Mouse (Mus musculus): ENCODE results near the gene Ap2s1. TPM values are rescaled to one million over a fixed set of nuclear protein-coding genes. Genes with fewer than 3 reads are reported as not detected.

Ap2s1 gene
- polyA plus RNA-seq, 1 experiment from 2014 or later = 505 TPM

Other genes with a start within 250 kb of the Ap2s1 start
- 28.5 and 33.5 TPM in 2 replicates for gene Arhgap35, start 123.4 kb upstream of the Ap2s1 start, polyA plus RNA-seq (2015; fragmentation: Nextera tagmentation; extraction: Ambion mirVana)
- gene Ceacam15, start 62.7 kb upstream of the Ap2s1 start, polyA plus RNA-seq (2015; fragmentation: Nextera tagmentation; extraction: Ambion mirVana) = not detected in 2 replicates
- 0.33 and 0.51 TPM in 2 replicates for gene Ceacam9, start 16.5 kb upstream of the Ap2s1 start, polyA plus RNA-seq (2015; fragmentation: Nextera tagmentation; extraction: Ambion mirVana)
- 9.6 and 11.5 TPM in 2 replicates for gene Slc1a5, start 42.9 kb downstream of the Ap2s1 start, polyA plus RNA-seq (2015; fragmentation: Nextera tagmentation; extraction: Ambion mirVana)
- gene Strn4, start 77.5 kb downstream of the Ap2s1 start, polyA plus RNA-seq (2015; fragmentation: Nextera tagmentation; extraction: Ambion mirVana) = 159 and 170 TPM in 2 replicates
- gene Fkrp, start 78.3 kb downstream of the Ap2s1 start, polyA plus RNA-seq (2015; fragmentation: Nextera tagmentation; extraction: Ambion mirVana) = 46.9 and 48.4 TPM in 2 replicates
- 5.2 and 6.5 TPM in 2 replicates for gene Prkd2, start 104.5 kb downstream of the Ap2s1 start, polyA plus RNA-seq (2015; fragmentation: Nextera tagmentation; extraction: Ambion mirVana)
- gene Dact3, start 136.9 kb downstream of the Ap2s1 start, polyA plus RNA-seq (2015; fragmentation: Nextera tagmentation; extraction: Ambion mirVana) = 2.9 and 3.5 TPM in 2 replicates
- 1.5 and 1.6 TPM in 2 replicates for gene Gng8, start 153.4 kb downstream of the Ap2s1 start, polyA plus RNA-seq (2015; fragmentation: Nextera tagmentation; extraction: Ambion mirVana)
- 0.14 and 0.26 TPM in 2 replicates for gene Ptgir, start 168.1 kb downstream of the Ap2s1 start, polyA plus RNA-seq (2015; fragmentation: Nextera tagmentation; extraction: Ambion mirVana)
- gene Calm3, start 185.7 kb downstream of the Ap2s1 start, polyA plus RNA-seq (2015; fragmentation: Nextera tagmentation; extraction: Ambion mirVana) = 419 and 442 TPM in 2 replicates
- gene Pnmal2, start 206.3 kb downstream of the Ap2s1 start, polyA plus RNA-seq (2015; fragmentation: Nextera tagmentation; extraction: Ambion mirVana) = 143 and 146 TPM in 2 replicates
- 57.4 and 58.3 TPM in 2 replicates for gene Pnmal1, start 221.3 kb downstream of the Ap2s1 start, polyA plus RNA-seq (2015; fragmentation: Nextera tagmentation; extraction: Ambion mirVana)
- 5.7 and 7.4 TPM in 2 replicates for gene Gm42372, start 244.7 kb downstream of the Ap2s1 start, polyA plus RNA-seq (2015; fragmentation: Nextera tagmentation; extraction: Ambion mirVana)